ENCODE assay signal across 8 mouse cellular contexts in the genomic region with DNA sequence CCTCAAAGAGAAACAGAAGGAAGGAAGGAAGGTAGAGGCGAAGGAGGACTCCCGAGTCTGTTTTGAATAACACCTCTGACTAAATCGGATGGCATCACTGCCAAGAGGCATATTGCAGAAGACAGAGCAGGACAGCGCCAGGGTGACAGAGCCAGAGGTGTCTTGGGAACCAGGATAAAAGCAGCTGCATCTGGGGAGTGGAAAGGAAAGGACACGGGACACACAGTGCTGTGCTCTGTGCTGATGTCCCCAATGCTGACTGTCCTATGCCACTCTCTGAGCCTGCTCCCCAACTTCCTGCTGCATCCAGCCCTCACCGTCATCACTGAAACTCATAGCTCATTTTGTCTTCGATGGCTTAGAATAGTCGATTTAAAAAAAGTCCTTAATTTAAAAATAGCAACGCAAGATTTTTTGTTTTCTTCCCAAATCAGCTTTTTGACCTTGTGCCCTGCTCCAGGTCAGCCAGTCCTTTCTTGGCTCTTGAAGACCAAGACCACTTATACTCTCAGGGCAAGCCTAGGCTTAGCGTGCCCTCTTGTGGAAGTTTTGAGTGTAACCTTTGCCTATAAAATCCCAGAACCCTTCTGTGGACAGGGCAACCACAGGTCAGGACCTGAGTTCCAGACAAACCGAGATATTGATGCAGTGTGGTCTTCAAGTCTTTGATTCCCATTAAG. TPM values are rescaled to one million over a fixed set of nuclear protein-coding genes. Genes with fewer than 3 reads are reported as not detected.
DNase-seq lines count a peak whose midpoint lies in the region; ATAC-seq and TF ChIP-seq lines count a peak whose summit lies in the region.
"Had no signal": no experiment of that assay in that cellular context is flagged by ENCODE, and none has a peak within 500 bp of the region (broad histone marks: within the 10 kb centered on the region; RNA-seq: fewer than 3 reads in every experiment).

No protein-coding gene starts in this region.

- H3K27ac ChIP-seq in ES-E14 (ENCODE audit: insufficient read depth, low read depth, low read length, poor library complexity, severe bottlenecking): no peak overlapping the region
- H3K27ac ChIP-seq in heart, embryonic 16.5 days (ENCODE audit: low read length): peak overlapping the region; percentile 48; the same call in 1 of the 2 replicates

- peaks cover 3 to 11% of the 10 kb centered on the region in 2 experiments; a peak in 3 of 4 replicates for H3K4me1 ChIP-seq in ES-E14 (ENCODE audit: control insufficient read depth in 2 of 2, insufficient read depth in 2 of 2, low read length in 2 of 2, poor library complexity in 1 of 2)
- peaks cover 13% of the 10 kb centered on the region for H3K4me1 ChIP-seq in heart, embryonic 16.5 days (ENCODE audit: control insufficient read depth, insufficient read depth, low read length)

- no peaks in the 10 kb centered on the region for H3K36me3 ChIP-seq in ES-E14 (ENCODE audit: control insufficient read depth, insufficient read depth, low read length, poor library complexity, severe bottlenecking)
- no peaks in the 10 kb centered on the region for H3K36me3 ChIP-seq in heart, embryonic 16.5 days (ENCODE audit: control insufficient read depth, insufficient read depth)

- peak overlapping the region; percentile 49; the same call in 1 of the 2 replicates for H3K4me2 ChIP-seq in heart, embryonic 16.5 days (ENCODE audit: low read depth, low read length)

- ATAC-seq in heart, embryonic 16.5 days (replicated peaks; ENCODE audit: extremely low read depth, insufficient read depth, low FRiP score): peak; percentile 49; the same call in 1 of the 2 replicates

- DNase-seq in A20 (ENCODE audit: low read depth, low spot score): peak; percentile 53
- DNase-seq in ES-E14 (ENCODE audit: low read depth, low spot score): peak; percentile 69
- peak; percentile 82 for DNase-seq in embryo, embryonic 11 days
- peak; percentile 81 for DNase-seq in kidney, postnatal 10 days
- DNase-seq in lung, postnatal 25 days (ENCODE audit: low spot score): peak; percentile 55
- peak; percentile 60 for DNase-seq in right cerebral cortex, postnatal 4 days

- in situ Hi-C loops in ES-E14 (cut with MboI; ENCODE audit: low sequenced_read_pairs in 2 of 2, unreplicated experiment in 2 of 2): loop anchor here in 1 of 2 experiments (5.0 to 10.0 kb wide), 2 partner anchors 69 to 206 kb away; no protein-coding TSS in a partner anchor

- H3K4me3 ChIP-seq in ES-E14 (ENCODE audit: insufficient read depth in 1 of 2, low read depth in 1 of 2, low read length in 2 of 2, poor library complexity in 1 of 2, severe bottlenecking in 1 of 2): no peak overlapping the region
- H3K4me3 ChIP-seq in heart, embryonic 16.5 days (ENCODE audit: low read length): no peak overlapping the region

- H3K27me3 ChIP-seq in heart, embryonic 16.5 days (ENCODE audit: control insufficient read depth, insufficient read depth, low read length): peaks cover 11% of the 10 kb centered on the region

- H3K9ac ChIP-seq in ES-E14 (ENCODE audit: insufficient read depth, low read depth, low read length, poor library complexity, severe bottlenecking): no peak overlapping the region
- H3K9ac ChIP-seq in heart, embryonic 16.5 days (ENCODE audit: low read length): no peak overlapping the region; the same call in 1 of the 2 replicates

- WGBS in heart, embryonic 16.5 days: 21% methylated on average over 11 of the region's 11 CpGs

- H3K9me3 ChIP-seq in ES-E14 (ENCODE audit: control insufficient read depth, insufficient read depth, low read depth, low read length): no peaks in the 10 kb centered on the region
- no peaks in the 10 kb centered on the region for H3K9me3 ChIP-seq in heart, embryonic 16.5 days (replicated peaks; ENCODE audit: control insufficient read depth, low read length)

TF ChIP-seq in ES-E14, 5 proteins besides CTCF, POLR2A, EP300 and RAD21:
- peak; percentile 94 for TF ChIP-seq ZC3H11A (IDR thresholded peaks at IDR 0.05; ENCODE audit: borderline replicate concordance, low read depth, low read length)
- TF ChIP-seq HCFC1 (IDR thresholded peaks at IDR 0.05; ENCODE audit: borderline replicate concordance, insufficient read depth, low read length): no peak

RNA-seq across cellular contexts. Expression of a gene that starts 0.7 kb away (rescaled TPM):
- total RNA-seq in ES-E14 (2012; rRNA removed): 0.58 and 1.5 TPM in 2 replicates
- polyA plus RNA-seq in heart, embryonic 16.5 days (2015; fragmentation: Nextera tagmentation; extraction: Ambion mirVana): 0.19 and 0.53 TPM in 2 replicates
- total RNA-seq: hematopoietic stem cell, adult 5-6 weeks had no signal

RNA-seq across cellular contexts. Expression of a gene that starts 28.8 kb away (rescaled TPM):
- 8.4 and 22.8 TPM in 2 replicates for total RNA-seq in ES-E14 (2012; rRNA removed)
- polyA plus RNA-seq in heart, embryonic 16.5 days (2015; fragmentation: Nextera tagmentation; extraction: Ambion mirVana): 26.0 and 27.4 TPM in 2 replicates
